Mouse (Mus musculus): ENCODE results near the gene 3110001I22Rik.

3110001I22Rik gene

DNA sequence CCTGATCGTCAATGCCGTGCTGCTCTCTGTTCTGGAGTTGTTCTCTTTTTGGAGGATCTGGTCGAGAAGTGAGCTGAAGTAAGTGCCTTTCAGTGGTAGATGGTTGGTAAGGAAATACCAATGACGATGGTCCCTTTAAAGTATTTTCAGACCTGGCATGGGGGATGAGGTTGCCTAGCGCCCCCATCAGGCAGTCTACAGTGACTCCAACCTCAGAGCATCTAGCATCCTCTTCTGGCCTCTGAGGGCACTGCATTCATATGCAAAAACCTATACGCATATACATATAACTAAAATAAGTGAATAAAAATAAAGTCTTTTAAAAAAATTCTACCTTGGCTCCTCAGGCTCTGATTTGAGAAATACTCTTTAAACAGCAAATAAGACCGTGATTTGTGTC lies 27.3 kb downstream of the 3110001I22Rik start:
- TF ChIP-seq GATA4 (IDR thresholded peaks at IDR 0.05; ENCODE audit: insufficient replicate concordance, low read length), result no peak

DNA sequence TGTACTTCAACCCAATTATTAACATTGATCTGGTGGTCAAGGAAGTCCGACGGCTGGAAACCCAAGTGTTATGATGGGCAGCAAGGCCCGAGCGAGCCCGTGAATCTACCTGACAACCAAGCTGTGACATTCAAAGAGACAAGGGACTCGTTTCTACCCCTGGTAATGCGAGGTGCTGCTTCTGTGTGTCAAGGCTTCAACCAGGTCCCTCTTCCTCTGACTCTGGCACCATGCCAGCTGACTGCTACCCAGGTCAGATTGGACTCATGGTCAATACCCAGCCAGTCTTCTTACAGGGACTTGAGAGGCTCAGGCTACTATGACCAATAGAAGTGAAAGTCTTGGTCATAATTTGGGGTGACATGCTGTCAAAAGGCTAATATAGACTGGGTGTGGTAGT lies 30.5 kb downstream of the 3110001I22Rik start:
- no peak for TF ChIP-seq GATA4 (IDR thresholded peaks at IDR 0.05; ENCODE audit: insufficient replicate concordance, low read length)

DNA sequence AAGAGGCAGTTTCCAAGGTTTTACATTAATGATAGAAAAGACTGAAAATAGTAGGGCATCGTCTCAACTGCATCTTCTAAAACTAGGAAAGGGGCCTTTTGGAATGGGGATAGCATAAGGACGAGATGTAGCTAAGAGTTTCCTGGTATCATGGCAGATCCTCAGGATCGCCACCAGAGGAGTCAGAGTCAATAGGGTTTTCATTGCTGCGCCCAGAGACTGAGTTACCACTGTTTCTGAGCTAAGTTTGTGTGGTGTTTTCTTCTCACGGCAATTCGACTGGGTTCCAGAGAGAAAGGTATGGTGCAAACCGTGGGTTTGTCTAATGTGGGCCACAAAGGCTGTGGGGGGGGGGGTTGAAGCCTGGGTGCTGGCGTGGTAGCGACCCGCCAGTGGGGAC lies 32.9 kb downstream of the 3110001I22Rik start:
- no peak for TF ChIP-seq GATA4 (IDR thresholded peaks at IDR 0.05; ENCODE audit: insufficient replicate concordance, low read length)

DNA sequence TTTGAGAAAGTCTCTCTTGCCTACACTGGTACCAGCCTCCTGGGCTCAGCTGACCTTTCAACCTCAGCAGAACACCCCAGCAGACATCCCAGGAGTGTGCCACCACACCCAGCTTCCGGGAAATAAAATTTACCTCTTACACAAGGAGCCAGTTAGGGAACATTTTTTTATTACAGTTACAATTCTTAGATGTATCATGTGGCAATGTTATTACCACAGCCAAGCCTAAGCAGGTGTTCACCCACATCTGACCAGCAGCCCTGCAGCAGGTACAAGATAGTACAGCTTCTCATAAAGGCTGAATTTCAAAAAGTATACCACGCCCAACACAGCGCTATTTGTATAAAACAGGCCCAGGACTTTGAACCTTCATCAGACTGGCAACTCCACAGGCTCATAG lies 43.2 kb downstream of the 3110001I22Rik start:
- TF ChIP-seq GATA4 (IDR thresholded peaks at IDR 0.05; ENCODE audit: insufficient replicate concordance, low read length), result no peak

DNA sequence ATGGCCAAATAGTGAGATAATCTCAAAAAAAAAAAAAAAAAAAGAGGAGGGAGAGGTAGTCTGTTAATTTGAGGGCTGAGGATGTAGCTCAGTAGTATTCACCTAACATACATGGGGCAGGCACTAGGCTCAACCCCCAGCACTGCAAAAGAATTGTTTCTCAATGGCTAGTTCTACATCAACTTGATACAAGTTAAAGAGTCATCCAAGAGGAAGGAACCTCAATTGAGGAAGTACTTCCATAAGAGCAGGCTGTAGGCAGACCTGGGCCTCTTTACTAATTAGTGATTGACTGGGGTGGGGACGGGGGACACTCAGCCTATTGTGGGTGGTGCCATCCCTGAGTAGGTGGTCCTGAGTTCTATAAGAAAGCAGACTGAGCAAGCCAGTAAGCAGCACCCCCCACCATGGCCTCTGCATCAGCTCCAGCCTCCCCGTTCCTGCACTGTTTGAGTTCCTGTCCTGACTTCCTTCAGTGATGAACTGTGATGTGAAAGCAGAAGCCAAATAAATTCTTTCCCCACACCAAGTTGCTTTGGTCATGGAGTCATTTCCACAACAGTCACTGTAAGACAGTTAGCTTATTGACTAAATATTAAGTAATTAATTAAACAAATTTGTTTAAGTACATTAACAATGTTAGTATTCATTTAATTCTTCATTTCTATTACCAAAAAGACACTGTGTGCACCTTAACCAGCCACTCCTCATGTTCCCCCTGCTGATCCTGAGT lies 45.3 kb downstream of the 3110001I22Rik start:
- no peak for TF ChIP-seq GATA4 (IDR thresholded peaks at IDR 0.05; ENCODE audit: insufficient replicate concordance, low read length)

DNA sequence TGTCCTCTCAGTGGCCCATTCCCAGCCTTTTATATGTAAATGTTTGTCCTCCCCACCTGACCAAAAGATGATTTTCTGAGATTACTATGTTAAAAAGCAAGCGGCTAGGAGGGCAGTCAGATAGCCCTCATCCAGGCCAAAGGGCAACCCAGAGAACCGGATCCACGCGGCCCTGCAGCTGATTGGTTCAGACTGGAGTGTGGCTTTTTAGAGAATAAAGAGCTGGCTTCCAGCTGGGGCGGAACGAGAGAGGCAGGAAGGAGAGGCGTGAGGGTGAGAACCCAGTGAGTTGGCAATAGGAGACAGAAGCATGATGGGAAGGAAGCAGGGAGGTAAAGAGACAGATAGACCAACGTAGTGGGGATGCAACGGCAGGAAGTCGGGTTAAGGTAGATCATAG lies 51.2 kb downstream of the 3110001I22Rik start:
- no peak for TF ChIP-seq GATA4 (IDR thresholded peaks at IDR 0.05; ENCODE audit: insufficient replicate concordance, low read length)

DNA sequence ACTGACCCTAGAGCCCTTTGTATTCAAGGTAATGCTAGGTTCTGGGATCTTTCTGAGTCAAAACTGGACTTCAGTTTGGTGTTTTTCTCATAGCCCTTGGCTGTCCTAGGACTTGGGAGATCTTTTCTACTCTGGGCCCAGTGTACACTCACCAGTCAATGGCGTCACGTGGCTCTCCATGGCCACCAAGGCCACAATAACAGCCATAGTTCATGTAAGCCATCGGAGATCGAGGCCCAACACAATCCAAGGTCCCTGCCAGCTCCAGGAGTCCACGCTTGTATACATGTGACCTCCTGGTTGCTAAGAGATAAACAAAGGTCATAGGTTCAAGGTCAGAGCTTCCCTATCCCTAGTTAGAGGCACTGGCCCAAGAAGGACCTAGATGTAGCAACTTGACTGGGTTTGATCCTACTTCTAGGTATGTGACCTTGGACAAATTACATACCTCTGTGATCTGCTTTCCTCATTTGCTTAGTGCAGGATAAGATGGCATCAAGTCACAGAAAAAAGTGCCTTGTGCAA lies 56.1 kb downstream of the 3110001I22Rik start:
- TF ChIP-seq GATA4 (IDR thresholded peaks at IDR 0.05; ENCODE audit: insufficient replicate concordance, low read length), result no peak

Measured in liver, adult (tissue).